Mouse (Mus musculus) T-cell, adult 66 days (primary cell): ENCODE results near the gene Zfp507. TPM values are rescaled to one million over a fixed set of nuclear protein-coding genes. Genes with fewer than 3 reads are reported as not detected.

Experiments
- total RNA-seq, 2 experiments: library from RNA; stranded (reverse); gene quantifications; 3 replicates in 1 of 2; 4 replicates in 1 of 2; pipeline ENCODE4 v1.2.4; 2023

The Zfp507 gene
- total RNA-seq, result 10 to 100 TPM; 57.7 to 61.5 TPM

GRCm38 (mm10) chr7:35802906-35803595 is at the start of gene Zfp507:
Zfp507 (minus strand) TSS chr7:35803003.

GRCm38 (mm10) chr7:35754033-35754885 is 48.5 kb downstream of the Zfp507 start, which contains the start of gene Dpy19l3:
Dpy19l3 (minus strand) TSS chr7:35754454.

Other genes with a start within 250 kb of the Zfp507 start
- gene Nudt19, start 246.7 kb downstream of the Zfp507 start, total RNA-seq, result 10 to 100 TPM; 23.5 to 30.5 TPM
- under 1 TPM; 0.18 to 0.26 TPM for gene Rgs9bp, start 217.4 kb downstream of the Zfp507 start, total RNA-seq
- 10 to 100 TPM; 45.3 to 61.6 TPM for gene Ankrd27, start 216.8 kb downstream of the Zfp507 start, total RNA-seq
- 10 to 100 TPM; 59.5 to 60.1 TPM for gene Pdcd5, start 155.5 kb downstream of the Zfp507 start, total RNA-seq
- 10 to 100 TPM; 45.6 to 54.1 TPM for gene Dpy19l3, start 48.5 kb downstream of the Zfp507 start, total RNA-seq